Mouse (Mus musculus) large intestine, adult 2 months (tissue): Measurements from ENCODE around the gene Rbm20. TPM values are rescaled to one million over a fixed set of nuclear protein-coding genes. Genes with fewer than 3 reads are reported as not detected.

Experiments used
- DNase-seq: peaks from one replicate; pipeline ENCODE4 v3.0.0-alpha.2; 2012; ENCODE audit warnings: low read depth, low spot score
- WGBS: fragments of 180-500 bp; shearing (Covaris S2); methylation state at CpG from one replicate; pipeline ENCODE4 v1.1.7; 2018; 5-methylcytosine and 5-hydroxymethylcytosine counted together
- polyA plus RNA-seq: library from polyadenylated mRNA; depleted of rRNA; stranded (reverse); fragments of >200 nt; gene quantifications from 2 replicates; pipeline ENCODE4 v1.2.3, GENCODE M21; 2012

The Rbm20 gene
- polyA plus RNA-seq, 1 experiment = 0.62 TPM

DNA sequence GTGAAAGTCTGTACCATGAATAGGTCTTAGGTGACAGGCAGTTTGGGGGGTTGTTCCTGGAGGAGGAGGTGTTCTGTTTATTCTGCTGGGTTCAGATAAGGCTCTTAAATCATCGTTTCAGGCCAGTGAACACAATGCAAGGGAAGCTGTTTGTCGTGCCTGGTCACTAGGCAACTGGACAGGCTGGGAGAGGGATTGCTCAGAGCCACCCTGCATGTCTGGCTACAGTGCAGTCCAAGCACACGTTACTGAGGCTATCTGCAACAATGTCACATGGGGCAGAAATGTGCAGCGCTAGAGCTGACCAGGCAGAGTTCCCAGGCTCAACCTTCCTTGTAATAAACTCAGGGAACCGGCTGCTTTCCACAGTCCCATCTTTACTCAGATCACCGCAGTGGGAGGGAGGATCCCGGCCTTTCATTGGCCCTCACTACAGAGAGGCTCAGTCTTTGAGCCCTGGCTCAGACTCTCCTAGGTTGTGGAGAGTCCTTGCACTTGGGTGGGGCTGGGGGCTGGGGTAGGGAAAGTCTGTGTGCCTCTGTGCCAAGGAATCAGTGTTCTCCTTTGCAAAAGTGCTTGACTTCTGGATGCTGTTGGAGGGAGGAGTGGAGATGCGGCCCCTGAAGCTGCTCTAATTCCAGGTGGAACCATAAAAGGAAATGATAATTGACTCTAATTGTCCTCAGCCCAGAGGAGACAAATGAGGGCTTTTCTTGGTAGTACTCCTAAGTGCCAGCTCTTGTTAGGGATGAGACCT is 153.5 kb downstream of the Rbm20 start:
- DNase-seq = no peak
- WGBS = 3% methylated on average over 8 of the region's 8 CpGs

DNA sequence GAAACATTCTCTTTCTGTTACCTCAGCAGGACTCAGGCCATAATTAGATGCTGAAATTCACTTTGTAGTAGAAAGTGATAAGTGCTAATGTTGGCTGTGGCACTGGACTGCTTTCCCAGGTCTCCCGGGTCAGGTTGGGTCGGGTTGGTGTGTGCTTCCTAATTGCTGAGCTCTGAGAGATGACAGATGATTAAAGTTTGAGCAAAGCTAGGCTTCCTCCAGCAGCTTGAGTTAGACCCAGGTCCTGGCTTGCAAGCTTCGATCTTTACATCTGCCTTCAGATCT is 154.0 kb downstream of the Rbm20 start:
- 43% methylated on average over 3 of the region's 3 CpGs for WGBS
- DNase-seq = no peak

DNA sequence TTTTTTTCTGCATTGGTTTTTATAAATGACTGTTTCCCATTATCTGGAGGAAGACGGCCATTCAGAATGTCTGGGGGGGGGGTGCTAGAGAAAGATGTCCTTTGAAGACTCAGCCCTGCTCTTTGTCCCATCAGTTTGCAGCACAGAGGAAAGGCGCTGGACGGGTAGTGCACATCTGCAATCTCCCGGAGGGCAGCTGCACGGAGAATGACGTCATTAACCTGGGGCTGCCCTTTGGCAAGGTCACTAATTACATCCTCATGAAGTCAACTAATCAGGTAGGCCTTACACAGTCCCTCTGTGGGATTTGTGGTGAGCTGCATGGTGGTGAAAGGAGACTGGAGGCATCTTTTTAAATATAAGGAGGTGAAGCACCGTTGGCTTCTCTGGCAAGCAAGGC is 155.4 kb downstream of the Rbm20 start:
- DNase-seq = no peak
- WGBS = 49% methylated on average over 7 of the region's 7 CpGs

DNA sequence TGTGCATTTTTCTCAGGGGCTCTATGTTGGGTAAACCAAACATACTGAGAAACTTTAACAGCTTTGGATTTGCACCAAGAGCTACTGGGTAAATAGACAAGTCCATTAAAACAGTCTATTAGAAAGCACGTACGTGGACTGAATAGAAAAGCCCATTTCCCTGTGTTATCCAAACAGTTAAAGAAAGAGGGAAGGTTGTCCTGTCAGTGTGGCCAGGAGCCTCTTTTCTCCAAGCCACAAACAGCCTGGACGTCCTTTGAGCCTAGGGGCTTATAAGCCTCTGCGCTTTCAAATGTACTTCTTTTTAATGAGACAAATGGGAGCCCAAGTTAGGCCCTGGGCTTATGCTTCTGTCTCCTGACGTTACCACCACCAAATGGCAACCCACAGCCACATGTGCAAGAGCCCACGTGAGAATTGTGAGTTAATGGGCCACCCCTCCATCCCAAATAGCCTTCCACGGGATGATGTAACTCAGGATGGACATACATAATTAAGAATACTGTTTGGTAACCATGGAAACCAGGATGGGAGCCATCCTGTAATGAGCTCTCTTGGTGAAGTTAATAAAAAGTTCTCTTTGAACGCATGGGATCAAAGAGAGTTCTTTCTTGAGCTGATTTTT is 156.8 kb downstream of the Rbm20 start:
- DNase-seq = no peak
- 27% methylated on average over 8 of the region's 8 CpGs for WGBS

DNA sequence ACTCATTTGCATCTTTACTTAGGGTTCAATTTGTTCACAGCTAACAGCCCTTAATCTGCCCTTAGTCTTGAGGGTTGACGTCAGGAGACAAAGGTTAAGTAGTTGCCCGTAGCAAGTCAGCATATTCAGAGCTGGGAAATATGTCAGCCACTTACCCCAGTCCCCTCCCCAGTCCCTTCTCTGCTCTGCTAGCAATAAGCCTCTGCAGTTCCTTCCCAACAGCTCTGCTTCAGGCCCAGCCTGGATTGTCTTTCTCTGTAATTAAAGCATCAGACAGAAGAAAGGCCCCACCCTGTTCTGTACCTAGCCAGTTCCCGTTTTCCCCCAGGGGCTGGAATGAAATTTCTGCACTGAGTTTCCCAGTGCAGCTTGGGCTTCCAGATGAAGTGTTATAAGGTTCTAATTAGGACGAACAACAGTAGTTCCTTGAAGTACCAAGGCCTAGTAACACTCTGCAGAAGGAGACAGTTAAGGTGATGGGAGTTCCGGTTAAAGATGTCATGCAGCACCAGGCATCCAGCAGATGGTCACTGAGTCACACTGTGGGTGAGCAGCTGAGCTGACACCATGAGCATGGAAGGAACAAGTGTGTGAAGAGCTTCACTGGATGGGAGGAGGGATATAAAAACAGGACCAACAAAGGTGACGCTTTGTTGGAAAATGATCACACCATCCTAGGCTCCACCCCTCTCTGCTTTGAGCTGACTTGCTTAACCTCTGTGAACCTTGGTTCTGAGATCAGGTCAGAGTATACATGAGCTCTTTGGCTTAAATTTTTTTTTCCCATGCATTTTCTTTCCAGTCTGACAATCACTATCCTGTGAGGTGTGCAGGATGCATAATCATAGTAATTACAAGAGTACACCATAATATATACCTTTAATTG is 159.7 kb downstream of the Rbm20 start:
- DNase-seq = no peak
- WGBS = 42% methylated on average over 6 of the region's 6 CpGs

DNA sequence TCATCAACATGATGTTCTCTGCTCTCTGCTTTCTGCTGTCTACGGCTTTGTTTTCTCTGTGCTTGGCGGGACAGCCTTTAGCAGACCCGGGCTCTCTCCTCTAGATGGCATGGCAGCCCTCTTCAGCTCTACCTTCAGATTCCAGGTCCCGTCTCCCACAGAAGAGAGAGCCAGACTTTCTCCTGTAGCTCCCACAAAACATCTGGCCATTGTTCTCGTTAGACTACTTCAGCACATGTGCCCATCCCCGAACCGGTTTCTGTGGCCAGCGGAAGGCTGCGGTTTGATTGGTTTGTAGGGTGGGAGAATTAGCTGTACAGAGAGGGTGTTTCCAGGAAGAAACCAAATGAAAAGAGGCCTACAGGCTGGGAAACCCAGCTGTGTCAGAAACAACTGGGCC is 161.7 kb downstream of the Rbm20 start:
- 24% methylated on average over 9 of the region's 9 CpGs for WGBS

DNA sequence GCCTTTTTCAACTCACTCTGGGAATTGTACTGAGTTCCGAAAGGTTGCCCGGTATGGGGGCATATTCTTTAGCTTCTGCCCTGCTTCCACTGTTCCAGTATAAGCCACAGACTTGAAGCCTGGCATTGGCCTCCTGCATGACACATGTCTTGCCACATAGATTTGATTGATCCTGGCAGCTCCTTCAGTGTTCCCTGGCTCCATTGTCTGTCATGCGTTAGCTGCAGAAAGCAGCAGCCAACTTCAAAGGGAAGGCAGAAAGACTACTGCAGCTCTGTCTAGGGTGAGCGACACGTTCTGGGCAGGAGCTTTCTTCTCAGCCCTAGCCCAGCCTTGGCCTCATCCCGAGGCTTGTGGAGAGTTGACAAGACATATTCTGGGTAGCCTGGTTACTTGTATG is 162.7 kb downstream of the Rbm20 start:
- 82% methylated on average over 6 of the region's 6 CpGs for WGBS
- DNase-seq = no peak

More for the DNA sequence above, 161.7 kb downstream of the Rbm20 start:
- no peak for DNase-seq

DNA sequence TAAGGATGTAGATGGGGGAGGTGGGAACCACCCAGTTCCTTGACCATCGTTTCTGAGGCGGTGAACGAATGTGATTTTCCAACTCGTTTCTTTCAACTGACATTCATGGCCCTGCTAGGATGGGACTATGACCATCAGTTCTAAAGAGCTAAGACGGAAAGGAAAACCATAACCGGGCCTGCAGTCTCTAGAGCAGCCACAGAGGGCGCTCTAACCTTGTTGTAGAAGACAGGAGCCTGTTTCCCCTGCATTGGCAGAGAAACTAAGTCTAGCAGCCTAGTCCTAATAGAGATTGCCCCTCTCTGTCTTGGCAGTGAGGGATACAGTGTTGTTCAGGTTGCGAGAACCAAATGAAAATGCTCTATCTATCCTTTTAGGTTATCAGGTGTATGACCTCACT is 164.8 kb downstream of the Rbm20 start:
- WGBS = 77% methylated on average over 8 of the region's 8 CpGs
- DNase-seq = no peak

DNA sequence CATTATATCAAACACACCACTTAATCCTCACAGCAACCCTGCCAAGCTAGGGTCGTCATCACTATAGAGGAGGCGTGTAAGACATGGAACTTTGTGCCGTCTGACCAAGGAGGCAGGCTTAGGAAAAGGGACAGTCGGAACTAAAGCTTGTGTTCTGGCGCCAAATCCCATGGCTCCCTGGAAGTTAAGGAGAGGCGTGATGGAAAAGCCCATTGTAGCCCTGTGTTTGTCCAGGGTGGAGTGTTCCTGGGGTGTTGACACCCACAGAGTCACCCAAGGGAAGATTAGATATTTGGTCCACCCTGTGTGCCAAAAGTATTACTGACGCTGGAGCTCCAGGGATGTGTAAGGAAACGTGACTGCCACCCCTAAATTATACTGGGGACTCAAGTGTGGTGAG is 166.9 kb downstream of the Rbm20 start:
- WGBS = 49% methylated on average over 8 of the region's 8 CpGs
- no peak for DNase-seq

DNA sequence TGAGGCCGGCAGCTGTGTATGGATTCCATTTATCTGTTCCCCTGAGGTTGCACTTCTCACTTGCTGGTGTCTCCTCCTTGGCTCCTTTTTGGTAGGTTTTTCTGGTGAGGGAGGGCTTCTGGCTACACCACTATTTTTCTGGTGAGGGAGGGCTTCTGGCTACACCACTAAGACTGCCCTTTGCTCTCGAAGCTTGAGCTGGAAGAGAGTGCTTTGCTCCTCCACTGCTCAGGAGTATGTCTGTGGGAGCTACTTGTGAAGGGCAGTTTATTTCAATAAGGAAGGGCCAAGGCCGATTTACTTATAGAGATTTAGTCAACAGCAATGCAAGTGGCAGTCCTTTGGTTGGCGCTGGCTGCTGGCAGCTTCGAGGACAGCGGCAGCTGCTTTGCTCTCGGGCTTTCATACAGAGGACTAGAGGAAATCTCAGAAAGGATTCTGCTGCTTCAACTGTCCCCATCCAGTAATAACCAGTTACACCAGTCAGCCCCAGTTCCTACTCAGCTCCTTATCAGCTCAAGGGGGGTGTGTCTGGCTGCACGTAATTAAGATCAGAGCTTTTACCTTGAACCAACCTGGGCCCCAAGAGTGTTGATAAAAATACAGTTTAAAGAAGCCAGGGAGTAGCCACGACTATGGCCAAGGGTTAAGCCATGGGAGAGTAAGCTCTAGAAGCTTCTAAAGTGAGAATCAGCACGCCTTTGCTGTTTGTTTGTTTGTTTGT is 171.3 kb downstream of the Rbm20 start:
- WGBS = 40% methylated on average over 10 of the region's 10 CpGs
- no peak for DNase-seq

DNA sequence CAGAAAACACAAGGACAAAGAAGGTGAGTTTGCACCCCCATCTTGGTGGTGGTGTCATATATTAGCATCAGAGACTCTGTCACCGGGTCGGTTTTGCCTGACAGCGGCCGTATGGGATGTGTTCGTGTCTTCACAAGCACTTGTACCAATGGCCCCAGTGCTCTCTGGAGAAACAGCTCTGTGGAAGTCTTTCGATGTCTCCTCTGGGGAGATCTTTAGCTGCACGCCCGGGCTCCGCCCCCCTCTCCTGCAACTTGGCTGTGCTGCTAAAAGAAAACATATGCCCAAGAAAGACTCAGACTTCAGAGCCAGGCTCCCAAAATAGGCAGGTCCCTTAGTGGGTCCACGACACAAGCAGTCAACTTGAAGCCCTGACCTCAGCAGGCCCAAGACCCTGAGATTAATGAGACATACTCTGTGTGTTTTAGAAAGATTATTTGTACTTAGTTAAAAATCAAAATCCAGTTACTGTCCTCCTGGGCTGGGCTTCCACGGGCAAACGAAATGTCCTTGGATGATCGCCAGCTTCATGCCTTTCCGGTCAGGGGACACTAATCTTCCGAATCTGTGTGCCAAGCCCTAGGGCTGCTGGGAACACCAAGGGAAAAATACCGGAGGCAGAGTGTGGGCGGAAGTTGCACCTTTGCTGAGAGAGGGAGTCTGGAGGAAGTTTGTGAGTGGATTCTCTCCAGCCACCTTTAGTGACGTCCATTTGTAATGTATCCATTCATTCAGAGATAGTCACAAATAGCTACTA is 173.2 kb downstream of the Rbm20 start:
- WGBS = 22% methylated on average over 18 of the region's 18 CpGs
- DNase-seq = no peak

DNA sequence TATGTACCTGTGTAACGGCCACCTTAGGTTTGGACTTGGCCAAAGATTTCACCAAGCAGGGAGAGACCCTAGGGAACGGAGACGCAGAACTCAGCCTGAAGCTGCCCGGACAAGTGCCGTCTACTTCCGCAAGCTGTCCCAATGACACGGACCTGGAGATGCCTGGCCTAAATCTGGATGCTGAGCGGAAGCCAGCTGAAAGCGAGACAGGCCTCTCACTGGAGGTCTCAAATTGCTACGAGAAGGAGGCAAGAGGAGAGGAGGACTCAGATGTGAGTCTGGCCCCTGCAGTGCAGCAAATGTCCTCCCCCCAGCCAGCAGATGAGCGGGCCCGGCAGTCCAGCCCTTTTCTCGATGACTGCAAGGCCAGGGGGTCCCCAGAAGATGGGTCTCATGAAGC is 174.2 kb downstream of the Rbm20 start:
- 91% methylated on average over 13 of the region's 13 CpGs for WGBS

DNA sequence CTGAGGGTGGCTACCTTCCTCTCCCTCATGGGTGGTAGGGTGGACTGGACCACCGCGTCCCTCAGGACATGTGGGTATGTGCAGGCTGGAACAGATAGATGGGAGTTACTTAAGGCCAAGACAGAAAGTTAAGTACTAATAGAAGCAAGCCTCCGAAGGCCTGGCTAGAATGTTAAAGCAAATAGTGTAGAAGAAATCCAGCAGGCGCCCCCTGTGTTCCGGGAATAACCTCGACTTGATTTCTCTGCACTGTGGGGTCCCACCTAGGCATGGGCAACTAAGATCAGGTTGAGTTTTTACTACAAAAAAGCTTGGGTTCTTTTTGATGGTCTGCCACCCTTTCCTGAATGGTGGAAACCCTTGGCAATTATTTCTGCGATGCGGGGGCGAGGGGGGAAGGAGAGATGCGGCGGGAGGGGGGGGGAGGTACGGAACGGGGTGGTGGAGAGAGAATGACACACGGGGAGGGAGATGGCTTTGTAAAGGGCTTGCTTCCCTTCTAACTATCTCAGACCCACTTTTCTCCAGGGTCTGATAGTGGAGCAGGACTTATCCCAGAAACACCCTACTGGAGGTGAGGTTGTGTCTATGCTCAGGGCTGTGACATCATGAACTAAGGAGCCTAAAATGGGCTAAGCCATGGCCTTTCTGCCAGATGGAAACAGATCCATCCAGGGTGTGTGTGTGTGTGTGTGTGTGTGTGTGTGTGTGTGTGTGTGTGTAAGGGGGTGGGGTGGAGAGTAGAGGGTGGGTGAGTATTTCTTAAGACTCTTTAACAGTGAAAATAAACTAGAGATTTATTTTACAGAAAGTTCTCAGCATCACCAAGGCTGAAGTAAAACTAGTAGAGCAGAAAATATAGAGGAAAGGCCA is 175.0 kb downstream of the Rbm20 start:
- no peak for DNase-seq
- 88% methylated on average over 14 of the region's 14 CpGs for WGBS

More for the DNA sequence above, 174.2 kb downstream of the Rbm20 start:
- DNase-seq = no peak

DNA sequence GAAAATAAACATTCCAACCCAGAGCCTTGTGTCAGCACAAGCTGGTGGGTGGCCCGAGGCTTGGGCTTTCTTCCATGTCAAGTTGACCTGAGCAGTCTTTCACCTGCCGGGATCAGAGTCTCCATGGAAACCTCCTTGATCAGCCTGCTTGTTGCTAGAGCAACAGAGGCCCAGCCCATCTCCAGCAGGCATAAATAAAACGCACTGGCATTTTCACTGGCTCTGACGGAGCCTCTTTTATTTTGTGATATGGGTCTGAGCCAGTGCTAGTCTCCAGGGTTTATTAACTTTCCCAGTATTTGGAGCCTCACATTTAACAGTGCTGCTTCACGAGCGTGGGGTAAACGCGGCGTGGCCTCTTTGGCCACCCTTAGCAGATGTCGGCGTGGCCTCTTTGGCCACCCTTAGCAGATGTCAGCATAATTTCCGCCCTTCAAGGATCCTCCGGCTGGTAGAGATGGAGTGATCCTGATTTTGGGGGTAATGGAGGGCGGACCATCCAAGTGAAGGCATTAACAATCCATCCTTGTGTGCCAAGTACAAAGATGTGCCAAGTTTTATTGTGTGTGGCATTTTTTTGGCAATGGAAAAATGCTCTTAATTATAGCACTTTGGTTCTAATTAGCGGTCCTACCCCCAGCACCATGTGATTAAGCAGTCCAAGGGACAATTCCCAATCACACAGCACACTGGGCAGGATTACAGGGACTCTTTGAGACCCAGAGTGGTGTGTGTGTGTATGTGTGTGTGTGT is 175.8 kb downstream of the Rbm20 start:
- DNase-seq = no peak
- WGBS = 18% methylated on average over 15 of the region's 15 CpGs

DNA sequence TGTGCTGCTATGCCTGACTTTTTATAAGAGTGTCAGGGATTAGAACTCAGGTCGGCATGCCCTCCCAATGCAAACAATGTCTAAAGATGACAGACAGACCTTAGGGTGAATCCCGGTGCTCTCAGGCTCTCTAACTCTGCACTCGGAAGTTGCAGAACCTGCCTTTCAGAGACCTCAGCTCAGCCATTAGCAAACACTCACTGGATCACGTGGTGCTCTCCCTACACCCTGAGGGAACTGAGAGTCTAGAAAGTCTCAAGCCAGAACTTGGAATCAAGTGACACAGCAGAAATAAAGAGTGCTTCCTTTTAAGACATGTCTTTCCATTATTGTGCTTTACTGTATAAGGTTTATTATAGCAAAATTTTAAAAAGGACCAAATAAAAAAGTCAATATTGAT is 177.9 kb downstream of the Rbm20 start:
- no peak for DNase-seq
- 31% methylated on average over 4 of the region's 4 CpGs for WGBS

DNA sequence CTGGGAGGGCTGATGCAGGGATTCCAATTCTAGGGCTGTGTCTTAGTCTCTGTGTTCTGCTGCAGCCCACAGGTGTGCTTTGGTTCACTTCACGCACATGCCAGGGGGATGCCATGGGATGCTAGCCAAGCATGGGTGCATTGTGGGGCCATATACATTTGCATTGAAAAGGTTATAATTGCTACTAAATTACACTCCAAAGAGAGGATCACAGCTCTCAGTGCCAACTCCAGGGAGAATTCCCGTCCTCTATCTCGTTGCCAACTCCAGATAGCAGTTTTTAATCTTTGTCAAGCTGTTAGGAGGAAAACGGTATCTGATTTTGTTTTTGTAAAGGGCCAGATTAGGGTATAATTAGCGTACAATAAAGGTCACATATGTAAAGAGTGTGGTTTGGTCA is 178.7 kb downstream of the Rbm20 start:
- WGBS = 58% methylated on average over 5 of the region's 5 CpGs
- DNase-seq = no peak

DNA sequence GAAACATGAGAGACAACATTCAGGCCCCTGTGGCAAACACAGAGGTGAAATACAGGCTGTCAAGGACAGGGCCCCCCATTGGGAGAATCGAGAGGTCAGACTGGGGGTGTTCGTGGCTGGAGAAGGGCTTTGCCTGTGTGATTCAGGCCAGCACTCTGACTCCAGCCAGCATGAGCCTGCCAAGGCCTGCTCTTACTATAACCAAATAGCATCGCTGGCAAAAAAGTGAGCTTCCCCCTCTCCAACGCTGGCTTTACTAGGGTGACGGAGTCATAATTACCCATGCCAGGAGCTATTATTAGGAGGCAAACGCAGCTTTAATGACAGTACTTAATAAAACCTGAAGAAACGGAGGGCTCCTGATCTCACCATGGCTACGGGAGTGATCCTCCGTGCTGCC is 179.7 kb downstream of the Rbm20 start:
- no peak for DNase-seq

DNA sequence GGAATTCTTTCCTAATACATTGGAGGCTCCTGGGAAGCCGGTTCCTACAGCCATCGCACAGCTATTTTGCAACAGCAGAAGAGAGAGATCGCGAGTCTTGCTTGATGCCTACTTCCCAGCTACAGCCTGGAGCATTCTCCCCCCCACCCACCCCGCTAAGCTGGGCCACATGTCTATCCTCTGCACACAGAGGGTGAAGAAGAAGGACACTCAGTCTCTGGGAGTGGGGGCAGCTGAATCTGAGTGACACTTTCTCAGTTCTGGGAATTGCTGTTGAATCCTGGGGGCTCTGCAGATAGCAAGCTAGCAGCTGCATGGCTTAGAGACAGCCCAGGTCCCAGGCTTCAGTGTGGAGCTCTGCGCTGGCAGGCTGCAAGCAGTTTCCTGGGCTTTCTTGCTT is 180.9 kb downstream of the Rbm20 start:
- DNase-seq = no peak
- WGBS = 81% methylated on average over 6 of the region's 6 CpGs

More for the DNA sequence above, 179.7 kb downstream of the Rbm20 start:
- WGBS = 81% methylated on average over 9 of the region's 9 CpGs
